Mouse (Mus musculus): ENCODE measurements around the gene Rasgef1b.

Rasgef1b gene

GRCm38 (mm10) chr5:99292287-99292851 is 436.5 kb downstream of the Rasgef1b start:
- no peak for DNase-seq (ENCODE audit: low spot score)

GRCm38 (mm10) chr5:99291084-99291830 is 437.6 kb downstream of the Rasgef1b start:
- DNase-seq (ENCODE audit: low spot score), result no peak

GRCm38 (mm10) chr5:99288262-99288661 is 440.6 kb downstream of the Rasgef1b start:
- no peak for DNase-seq (ENCODE audit: low spot score)

GRCm38 (mm10) chr5:99287647-99288185 is 441.1 kb downstream of the Rasgef1b start:
- no peak for DNase-seq (ENCODE audit: low spot score)

- no peak for DNase-seq (ENCODE audit: low spot score)
These were observed 442.3 kb downstream of the Rasgef1b start for GRCm38 (mm10) chr5:99286575-99286974.

GRCm38 (mm10) chr5:99286024-99286423 is 442.8 kb downstream of the Rasgef1b start:
- no peak for DNase-seq (ENCODE audit: low spot score)

- no peak for DNase-seq (ENCODE audit: low spot score)
These were observed 444.5 kb downstream of the Rasgef1b start for GRCm38 (mm10) chr5:99284369-99284768.

GRCm38 (mm10) chr5:99283636-99284035 is 445.2 kb downstream of the Rasgef1b start:
- DNase-seq (ENCODE audit: low spot score), result no peak

- no peak for DNase-seq (ENCODE audit: low spot score)
These were observed 448.3 kb downstream of the Rasgef1b start for GRCm38 (mm10) chr5:99280536-99280935.

GRCm38 (mm10) chr5:99279016-99279757 is 449.7 kb downstream of the Rasgef1b start:
- no peak for DNase-seq (ENCODE audit: low spot score)

- DNase-seq (ENCODE audit: low spot score), result no peak
These were observed 450.5 kb downstream of the Rasgef1b start for GRCm38 (mm10) chr5:99278364-99278763.

GRCm38 (mm10) chr5:99277536-99277935 is 451.3 kb downstream of the Rasgef1b start:
- no peak for DNase-seq (ENCODE audit: low spot score)

- no peak for DNase-seq (ENCODE audit: low spot score)
These were observed 454.7 kb downstream of the Rasgef1b start for GRCm38 (mm10) chr5:99274119-99274563.

GRCm38 (mm10) chr5:99271531-99271930 is 457.3 kb downstream of the Rasgef1b start:
- DNase-seq (ENCODE audit: low spot score), result no peak

- no peak for DNase-seq (ENCODE audit: low spot score)
These were observed 459.7 kb downstream of the Rasgef1b start for GRCm38 (mm10) chr5:99269131-99269530.

GRCm38 (mm10) chr5:99267338-99267737 is 461.5 kb downstream of the Rasgef1b start:
- no peak for DNase-seq (ENCODE audit: low spot score)

GRCm38 (mm10) chr5:99266301-99266700 is 462.6 kb downstream of the Rasgef1b start:
- no peak for DNase-seq (ENCODE audit: low spot score)

- DNase-seq (ENCODE audit: low spot score), result no peak
These were observed 466.5 kb downstream of the Rasgef1b start for GRCm38 (mm10) chr5:99262197-99262920.

- no peak for DNase-seq (ENCODE audit: low spot score)
These were observed 467.6 kb downstream of the Rasgef1b start for GRCm38 (mm10) chr5:99261121-99261724.

GRCm38 (mm10) chr5:99258003-99258500 is 470.8 kb downstream of the Rasgef1b start:
- DNase-seq (ENCODE audit: low spot score), result no peak
